Mouse (Mus musculus): ENCODE measurements around the gene Rabep1. TPM values are rescaled to one million over a fixed set of nuclear protein-coding genes. Genes with fewer than 3 reads are reported as not detected.
"Not testable (repeated sequence)": the region's sequence is repeated elsewhere in the genome, so short reads cannot be mapped to it uniquely, and the experiment has no call there.

Gene Rabep1
- polyA plus RNA-seq, 1 experiment from 2014 or later = 55.8 TPM

GRCm38 (mm10) chr11:70871110-70871509, 26.5 kb downstream of the Rabep1 start:
- no peaks in the 10 kb centered on the region for H3K9me3 ChIP-seq (ENCODE audit: control insufficient read depth, low read length)
- H3K9ac ChIP-seq (ENCODE audit: low read depth, low read length) = no peak overlapping the region
- H3K27me3 ChIP-seq (replicated peaks; ENCODE audit: control insufficient read depth, insufficient read depth, low read length) = no peaks in the 10 kb centered on the region
- 0 out of 2 replicates have a peak, but pooled peaks cover 12% of the 10 kb centered on the region for H3K4me1 ChIP-seq (ENCODE audit: control insufficient read depth, insufficient read depth, low read length)
- H3K36me3 ChIP-seq (ENCODE audit: control insufficient read depth, insufficient read depth, low read length) = no peaks in the 10 kb centered on the region
- H3K4me3 ChIP-seq (ENCODE audit: low read length) = no peak overlapping the region
- H3K4me2 ChIP-seq (ENCODE audit: low read depth, low read length) = no peak overlapping the region
- no peak overlapping the region for H3K27ac ChIP-seq (ENCODE audit: low read length)
- ATAC-seq = no peak
- 85% methylated on average over 1 of the region's 1 CpGs for WGBS

DNA sequence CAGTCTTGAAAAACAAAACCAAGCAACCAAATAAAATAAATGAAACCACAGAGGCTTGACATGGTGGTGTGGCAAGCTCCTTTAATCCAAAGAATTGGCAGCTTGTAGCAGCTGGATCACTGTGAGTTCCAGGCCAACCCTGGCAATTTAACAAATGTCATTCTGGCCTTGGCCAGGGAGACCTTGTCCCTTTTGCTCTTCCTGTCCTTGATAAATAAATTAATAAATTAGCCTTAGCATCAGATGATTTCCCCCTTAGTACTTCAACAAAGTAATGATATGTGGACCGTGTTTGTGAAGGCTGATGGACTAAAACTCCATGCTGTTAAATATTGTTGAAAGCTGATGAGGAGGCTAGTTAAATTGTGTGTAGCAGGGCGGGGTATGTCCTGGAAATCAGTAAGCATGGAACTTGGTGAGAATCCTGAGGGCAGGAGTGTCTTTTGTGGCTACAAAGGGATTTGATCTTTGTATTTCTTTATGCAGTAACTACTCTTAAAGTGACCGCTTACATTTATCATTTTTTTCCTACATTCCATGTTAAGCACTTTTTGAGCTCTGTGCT, 27.3 kb downstream of the Rabep1 start:
- Histone ChIP-seq H3K4me1 (ENCODE audit: control insufficient read depth, insufficient read depth, low read length) (0 out of 2 replicates have a peak, but pooled peaks cover 12% of the 10 kb centered on the region), H3K27me3 (replicated peaks; ENCODE audit: control insufficient read depth, insufficient read depth, low read length) (no peaks in the 10 kb centered on the region), H3K9me3 (ENCODE audit: control insufficient read depth, low read length) (no peaks in the 10 kb centered on the region), H3K4me2 (ENCODE audit: low read depth, low read length) (no peak overlapping the region), H3K27ac (ENCODE audit: low read length) (no peak overlapping the region), H3K36me3 (ENCODE audit: control insufficient read depth, insufficient read depth, low read length) (no peaks in the 10 kb centered on the region), H3K4me3 (ENCODE audit: low read length) (no peak overlapping the region), H3K9ac (ENCODE audit: low read depth, low read length) (no peak overlapping the region)
- ATAC-seq = no peak
- 86% methylated on average over 3 of the region's 3 CpGs for WGBS

- 51% methylated on average over 1 of the region's 1 CpGs for WGBS
- H3K4me2 ChIP-seq (ENCODE audit: low read depth, low read length) = no peak overlapping the region
- ATAC-seq = peak; percentile 50
- H3K9me3 ChIP-seq (ENCODE audit: control insufficient read depth, low read length) = no peaks in the 10 kb centered on the region
- H3K27me3 ChIP-seq (replicated peaks; ENCODE audit: control insufficient read depth, insufficient read depth, low read length) = no peaks in the 10 kb centered on the region
- H3K36me3 ChIP-seq (ENCODE audit: control insufficient read depth, insufficient read depth, low read length) = no peaks in the 10 kb centered on the region
- no peak overlapping the region for H3K9ac ChIP-seq (ENCODE audit: low read depth, low read length)
- H3K4me3 ChIP-seq (ENCODE audit: low read length) = no peak overlapping the region
- 0 out of 2 replicates have a peak, but pooled peaks cover 12% of the 10 kb centered on the region for H3K4me1 ChIP-seq (ENCODE audit: control insufficient read depth, insufficient read depth, low read length)
- H3K27ac ChIP-seq (ENCODE audit: low read length) = peak overlapping the region; percentile 1; the same call in 1 of the 2 replicates
These were observed 29.5 kb downstream of the Rabep1 start for GRCm38 (mm10) chr11:70873846-70874613.

GRCm38 (mm10) chr11:70877670-70878069, 33.1 kb downstream of the Rabep1 start:
- no peaks in the 10 kb centered on the region for H3K27me3 ChIP-seq (replicated peaks; ENCODE audit: control insufficient read depth, insufficient read depth, low read length)
- 89% methylated on average over 7 of the region's 7 CpGs for WGBS
- no peak for ATAC-seq

GRCm38 (mm10) chr11:70882905-70883430, 38.4 kb downstream of the Rabep1 start:
- no peaks in the 10 kb centered on the region for H3K4me1 ChIP-seq (ENCODE audit: control insufficient read depth, insufficient read depth, low read length)
- H3K4me3 ChIP-seq (ENCODE audit: low read length) = no peak overlapping the region
- no peak overlapping the region for H3K27ac ChIP-seq (ENCODE audit: low read length)
- no peak overlapping the region for H3K4me2 ChIP-seq (ENCODE audit: low read depth, low read length)
- no peak for ATAC-seq
- no peak overlapping the region for H3K9ac ChIP-seq (ENCODE audit: low read depth, low read length)
- 0 out of 2 replicates have a peak, but pooled peaks cover 4% of the 10 kb centered on the region for H3K36me3 ChIP-seq (ENCODE audit: control insufficient read depth, insufficient read depth, low read length)
- H3K27me3 ChIP-seq (replicated peaks; ENCODE audit: control insufficient read depth, insufficient read depth, low read length) = no peaks in the 10 kb centered on the region
- no peaks in the 10 kb centered on the region for H3K9me3 ChIP-seq (ENCODE audit: control insufficient read depth, low read length)
- 94% methylated on average over 3 of the region's 3 CpGs for WGBS

More at GRCm38 (mm10) chr11:70877670-70878069, 33.1 kb downstream of the Rabep1 start:
- Histone ChIP-seq H3K4me3 (ENCODE audit: low read length) (no peak overlapping the region), H3K27ac (ENCODE audit: low read length) (no peak overlapping the region), H3K36me3 (ENCODE audit: control insufficient read depth, insufficient read depth, low read length) (no peaks in the 10 kb centered on the region), H3K9me3 (ENCODE audit: control insufficient read depth, low read length) (no peaks in the 10 kb centered on the region), H3K4me1 (ENCODE audit: control insufficient read depth, insufficient read depth, low read length) (0 out of 2 replicates have a peak, but pooled peaks cover 5% of the 10 kb centered on the region), H3K4me2 (ENCODE audit: low read depth, low read length) (no peak overlapping the region), H3K9ac (ENCODE audit: low read depth, low read length) (no peak overlapping the region)

DNA sequence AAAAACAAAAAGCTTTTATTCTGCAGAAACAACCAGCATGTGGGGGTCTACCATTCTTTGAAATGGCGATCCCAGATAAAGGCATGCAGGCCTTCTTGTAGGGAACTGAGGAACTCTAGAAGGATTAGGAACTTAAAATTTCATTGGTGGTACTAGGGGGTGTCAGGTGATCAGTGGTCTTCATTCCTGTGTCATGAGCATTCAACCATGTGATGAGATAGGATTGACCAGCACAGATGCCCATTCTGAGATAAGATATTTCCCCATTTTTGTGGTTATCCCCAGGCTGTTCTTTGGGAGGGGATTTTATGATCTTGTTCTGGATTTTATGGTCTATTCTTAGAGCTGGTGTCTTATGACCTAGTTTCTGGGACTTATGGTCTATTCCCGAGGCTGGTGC, 46.1 kb downstream of the Rabep1 start:
- WGBS = 90% methylated on average over 2 of the region's 2 CpGs
- H3K36me3 ChIP-seq (ENCODE audit: control insufficient read depth, insufficient read depth, low read length) = peaks cover 17% of the 10 kb centered on the region
- no peaks in the 10 kb centered on the region for H3K9me3 ChIP-seq (ENCODE audit: control insufficient read depth, low read length)
- no peaks in the 10 kb centered on the region for H3K27me3 ChIP-seq (replicated peaks; ENCODE audit: control insufficient read depth, insufficient read depth, low read length)
- no peak overlapping the region for H3K27ac ChIP-seq (ENCODE audit: low read length)
- no peak overlapping the region for H3K9ac ChIP-seq (ENCODE audit: low read depth, low read length)
- ATAC-seq = no peak
- H3K4me2 ChIP-seq (ENCODE audit: low read depth, low read length) = no peak overlapping the region
- no peaks in the 10 kb centered on the region for H3K4me1 ChIP-seq (ENCODE audit: control insufficient read depth, insufficient read depth, low read length)
- no peak overlapping the region for H3K4me3 ChIP-seq (ENCODE audit: low read length)

DNA sequence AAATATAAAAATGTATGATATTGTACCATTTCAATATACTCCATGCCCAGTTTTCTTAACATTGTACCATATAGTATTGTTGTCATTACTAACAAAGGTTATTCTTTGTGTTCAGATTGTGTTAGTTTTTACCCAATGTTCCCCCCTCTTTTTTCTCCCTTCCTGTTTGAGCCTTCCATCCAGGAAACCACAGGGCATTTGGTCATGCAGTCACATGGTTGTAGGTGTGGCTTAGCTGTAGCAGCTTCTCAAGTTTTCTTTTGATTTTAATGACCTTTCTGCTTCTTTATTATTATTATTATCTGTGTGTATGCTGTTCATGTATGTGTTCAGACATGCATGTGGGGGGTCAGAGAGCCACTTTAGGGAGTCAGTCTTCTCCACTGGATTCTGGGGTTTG, 47.0 kb downstream of the Rabep1 start:
- no peak overlapping the region for H3K4me3 ChIP-seq (ENCODE audit: low read length)
- peaks cover 18% of the 10 kb centered on the region for H3K36me3 ChIP-seq (ENCODE audit: control insufficient read depth, insufficient read depth, low read length)
- no peak overlapping the region for H3K27ac ChIP-seq (ENCODE audit: low read length)
- no peak for ATAC-seq
- H3K27me3 ChIP-seq (replicated peaks; ENCODE audit: control insufficient read depth, insufficient read depth, low read length) = no peaks in the 10 kb centered on the region
- no peak overlapping the region for H3K9ac ChIP-seq (ENCODE audit: low read depth, low read length)
- H3K9me3 ChIP-seq (ENCODE audit: control insufficient read depth, low read length) = no peaks in the 10 kb centered on the region
- no peak overlapping the region for H3K4me2 ChIP-seq (ENCODE audit: low read depth, low read length)
- H3K4me1 ChIP-seq (ENCODE audit: control insufficient read depth, insufficient read depth, low read length) = no peaks in the 10 kb centered on the region

- Histone ChIP-seq H3K27ac (ENCODE audit: low read length) (no peak overlapping the region), H3K36me3 (ENCODE audit: control insufficient read depth, insufficient read depth, low read length) (peaks cover 18% of the 10 kb centered on the region), H3K9me3 (ENCODE audit: control insufficient read depth, low read length) (no peaks in the 10 kb centered on the region), H3K27me3 (replicated peaks; ENCODE audit: control insufficient read depth, insufficient read depth, low read length) (no peaks in the 10 kb centered on the region), H3K4me2 (ENCODE audit: low read depth, low read length) (no peak overlapping the region), H3K4me1 (ENCODE audit: control insufficient read depth, insufficient read depth, low read length) (no peaks in the 10 kb centered on the region), H3K9ac (ENCODE audit: low read depth, low read length) (no peak overlapping the region), H3K4me3 (ENCODE audit: low read length) (no peak overlapping the region)
- WGBS = 84% methylated on average over 3 of the region's 3 CpGs
- ATAC-seq = no peak
These were observed 53.1 kb downstream of the Rabep1 start for GRCm38 (mm10) chr11:70897680-70898079.

GRCm38 (mm10) chr11:70898182-70898581, 53.6 kb downstream of the Rabep1 start:
- not testable (repeated sequence) for H3K27ac ChIP-seq (ENCODE audit: low read length); H3K9ac ChIP-seq (ENCODE audit: low read depth, low read length); ATAC-seq

More at GRCm38 (mm10) chr11:70898182-70898581, 53.6 kb downstream of the Rabep1 start:
- not testable (repeated sequence) for H3K27me3 ChIP-seq (replicated peaks; ENCODE audit: control insufficient read depth, insufficient read depth, low read length); H3K4me1 ChIP-seq (ENCODE audit: control insufficient read depth, insufficient read depth, low read length); H3K9me3 ChIP-seq (ENCODE audit: control insufficient read depth, low read length); H3K4me3 ChIP-seq (ENCODE audit: low read length); H3K4me2 ChIP-seq (ENCODE audit: low read depth, low read length)
- H3K36me3 ChIP-seq (ENCODE audit: control insufficient read depth, insufficient read depth, low read length) = peaks cover 18% of the 10 kb centered on the region
- 95% methylated on average over 5 of the region's 5 CpGs for WGBS

Measured in intestine, embryonic 16.5 days (tissue).